Mouse (Mus musculus) ES-E14 (cell line): ENCODE results near the gene Gm11172.

Source experiments
- CHD2 ChIP-seq: IDR thresholded peaks from 2 replicates; pipeline ENCODE4 v1.6.1; 2014; ENCODE audit warnings: mild to moderate bottlenecking, low read depth, low read length, inconsistent platforms
- HCFC1 ChIP-seq: IDR thresholded peaks from 2 replicates; pipeline ENCODE4 v1.6.1; 2012; ENCODE audit warnings: low read length, inconsistent platforms, borderline replicate concordance; ENCODE audit not compliant: insufficient read depth
- MAFK ChIP-seq: IDR thresholded peaks from 2 replicates; pipeline ENCODE4 v1.6.1; 2014; ENCODE audit warnings: mild to moderate bottlenecking, low read depth, low read length, inconsistent platforms; ENCODE audit not compliant: insufficient read depth
- ZC3H11A ChIP-seq: IDR thresholded peaks from 2 replicates; pipeline ENCODE4 v1.6.1; 2012; ENCODE audit warnings: low read depth, mild to moderate bottlenecking, inconsistent platforms, low read length, borderline replicate concordance
- ZNF384 ChIP-seq: IDR thresholded peaks from 2 replicates; pipeline ENCODE4 v1.6.1; 2012; ENCODE audit warnings: low read depth, low read length, inconsistent platforms

DNA sequence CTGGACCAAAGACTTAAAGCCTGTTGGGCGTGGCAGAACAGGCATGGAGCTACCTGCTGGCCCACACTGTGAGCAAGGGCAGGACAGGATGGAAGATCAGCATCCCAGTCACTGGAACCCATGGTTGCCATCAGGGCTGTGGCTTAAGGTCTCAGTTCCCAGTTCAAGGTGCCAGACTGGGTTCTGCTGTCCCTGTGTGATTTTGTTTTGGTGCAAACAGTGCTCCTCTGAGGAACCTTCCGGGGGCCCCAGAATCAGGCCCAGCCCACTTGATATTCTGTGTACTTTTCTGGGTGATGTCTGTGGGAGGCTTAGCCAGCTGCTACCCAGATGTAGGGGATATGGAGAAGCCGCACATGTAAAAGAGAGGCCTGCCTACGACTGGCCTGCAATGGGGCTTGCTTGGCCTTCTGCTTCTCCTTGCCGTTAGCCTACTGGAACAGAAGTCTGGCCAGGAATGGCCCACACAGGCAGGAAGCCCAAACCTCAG is 32.0 kb upstream of the Gm11172 start:
- TF ChIP-seq HCFC1 = no peak
- TF ChIP-seq ZNF384 = no peak
- no peak for TF ChIP-seq ZC3H11A
- no peak for TF ChIP-seq CHD2
- TF ChIP-seq MAFK = no peak
